Mouse (Mus musculus) liver, embryonic 13.5 days (tissue): Measurements from ENCODE around the gene Zfp488. TPM values are rescaled to one million over a fixed set of nuclear protein-coding genes. Genes with fewer than 3 reads are reported as not detected.

ENCODE experiments used
- ATAC-seq: fragments of 200-750 bp; cut with Nextera tagmentation; 2 replicates; pipeline ENCODE4 v1.8.0; 2017; ENCODE audit warnings: low read depth, mild to moderate bottlenecking, moderate number of reproducible peaks, moderate library complexity
- DNase-seq: peaks from one replicate; pipeline ENCODE4 v3.0.0; 2022
- H3K27ac ChIP-seq: fragments of 300-500 bp; sonication (generic); 2 replicates; pipeline ENCODE4 v1.5.1; 2015; ENCODE audit warnings: moderate library complexity, mild to moderate bottlenecking, inconsistent platforms
- H3K27me3 ChIP-seq: fragments of 300-500 bp; sonication (generic); 2 replicates; pipeline ENCODE4 v1.6.1; 2015; ENCODE audit warnings: mild to moderate bottlenecking, inconsistent platforms
- H3K36me3 ChIP-seq: fragments of 300-500 bp; sonication (generic); 2 replicates; pipeline ENCODE4 v1.6.1; 2015; ENCODE audit warnings: mild to moderate bottlenecking, inconsistent platforms
- H3K4me1 ChIP-seq: fragments of 300-500 bp; sonication (generic); replicated peaks from 2 replicates; pipeline ENCODE4 v1.6.1; 2015; ENCODE audit warnings: inconsistent platforms
- H3K4me2 ChIP-seq: fragments of 300-500 bp; sonication (generic); 2 replicates; pipeline ENCODE4 v1.6.1; 2015; ENCODE audit warnings: inconsistent platforms, mild to moderate bottlenecking, moderate library complexity
- H3K4me3 ChIP-seq: fragments of 300-500 bp; sonication (generic); replicated peaks from 2 replicates; pipeline ENCODE4 v1.5.1; 2015; ENCODE audit warnings: mild to moderate bottlenecking, inconsistent platforms
- H3K9ac ChIP-seq: fragments of 300-500 bp; sonication (generic); 2 replicates; pipeline ENCODE4 v1.6.1; 2015; ENCODE audit warnings: mild to moderate bottlenecking, inconsistent platforms
- H3K9me3 ChIP-seq: fragments of 300-500 bp; sonication (generic); replicated peaks from 2 replicates; pipeline ENCODE4 v1.6.1; 2016; ENCODE audit warnings: inconsistent platforms
- WGBS: fragments of 180-500 bp; shearing (Covaris S2); methylation state at CpG from one replicate; pipeline ENCODE4 v1.1.7; 2015; ENCODE audit not compliant: insufficient replicate concordance; 5-methylcytosine and 5-hydroxymethylcytosine counted together
- polyA plus RNA-seq: library from polyadenylated mRNA; unstranded; fragments of >200 nt; fragmentation: Nextera tagmentation; extraction: Ambion mirVana; gene quantifications from 2 replicates; pipeline ENCODE4 v1.2.1, GENCODE M21; 2015

Zfp488 gene
- polyA plus RNA-seq, 1 experiment from 2014 or later: not detected

DNA sequence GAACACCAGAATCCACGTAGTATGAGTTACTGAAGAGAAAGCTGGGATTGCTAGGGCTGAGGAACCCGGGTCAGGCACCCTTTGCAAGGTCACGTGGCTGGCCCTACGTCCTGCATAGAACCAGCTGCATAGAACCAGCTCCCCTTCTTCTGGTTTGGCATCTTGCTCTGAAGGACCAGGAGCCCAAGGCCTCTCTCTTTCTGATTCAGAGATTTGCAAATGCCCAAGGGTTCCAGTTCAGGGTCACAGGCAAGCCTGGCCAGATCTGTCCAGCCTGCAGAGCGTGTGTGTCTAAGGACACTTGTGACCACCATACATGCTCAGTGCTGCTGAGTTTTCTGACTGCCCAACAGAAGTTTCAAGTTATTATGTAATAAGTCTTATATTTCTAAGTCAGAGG lies 36.3 kb downstream of the Zfp488 start:
- Histone ChIP-seq H3K9ac (no peak overlapping the region), H3K27me3 (no peaks in the 10 kb centered on the region), H3K4me2 (no peak overlapping the region), H3K9me3 (no peaks in the 10 kb centered on the region), H3K4me1 (no peaks in the 10 kb centered on the region), H3K36me3 (no peaks in the 10 kb centered on the region), H3K27ac (no peak overlapping the region), H3K4me3 (peak overlapping the region; percentile 19; the same call in 1 of the 2 replicates)
- DNase-seq (no peak), ATAC-seq (no peak)
- WGBS: 53% methylated on average over 5 of the region's 5 CpGs

DNA sequence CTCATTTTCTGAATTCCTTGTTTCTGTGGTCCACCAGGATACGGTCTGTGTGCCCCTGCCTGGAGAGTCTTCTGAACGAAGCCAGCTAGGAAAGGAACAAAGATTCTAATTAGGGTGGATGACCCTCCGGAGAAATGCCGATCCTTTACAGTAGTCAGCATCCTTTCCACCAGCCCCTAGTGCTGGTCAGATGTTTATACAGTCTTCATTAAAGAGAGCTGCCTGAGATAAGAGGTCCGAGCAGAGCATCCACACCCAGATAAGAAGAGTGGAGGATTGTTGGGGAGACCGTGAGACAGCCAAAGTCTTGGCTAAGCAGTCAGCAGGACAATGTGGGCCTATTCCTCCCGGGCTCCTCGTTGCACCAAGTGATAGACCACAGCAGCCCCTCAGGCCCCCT lies 37.8 kb downstream of the Zfp488 start, which contains the start of gene Gdf2:
Gdf2 (plus strand) TSS at position 301 of the 400 bp plus-strand sequence.
- H3K4me2 ChIP-seq: no peak within 1 kb of the TSS
- H3K4me1 ChIP-seq: no peaks in the 10 kb centered on the region
- peak within 1 kb of the TSS; percentile 18 for H3K4me3 ChIP-seq
- DNase-seq (no peak), ATAC-seq (0 out of 2 replicates have a peak, but pooled peaks have one; percentile 26)
- no peaks in the 10 kb centered on the region for H3K9me3 ChIP-seq
- H3K36me3 ChIP-seq: no peaks in the 10 kb centered on the region
- peak within 1 kb of the TSS; percentile 22; the same call in 1 of the 2 replicates for H3K9ac ChIP-seq
- peak within 1 kb of the TSS; percentile 29; the same call in 1 of the 2 replicates for H3K27ac ChIP-seq
- H3K27me3 ChIP-seq: no peaks in the 10 kb centered on the region
- WGBS: 42% methylated on average over 8 of the region's 8 CpGs

DNA sequence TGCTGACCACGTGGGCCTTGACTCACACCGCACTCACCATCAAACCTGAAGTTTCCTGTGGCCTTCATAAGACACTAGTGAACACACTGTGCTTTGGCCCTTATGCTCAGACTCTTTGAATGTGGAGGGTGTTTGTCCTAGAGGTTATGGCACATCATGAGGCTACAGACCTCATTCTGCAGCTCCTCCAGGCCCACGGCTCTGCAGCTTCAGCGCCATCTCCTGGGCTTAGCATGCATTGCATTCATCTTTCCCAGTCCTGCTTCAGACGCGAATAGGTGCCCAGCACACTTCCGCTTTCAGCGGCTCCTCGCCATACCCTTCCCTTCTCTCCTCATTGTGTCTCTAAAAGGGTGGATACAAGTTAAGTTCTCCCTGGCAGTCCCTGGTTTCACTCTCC lies 39.4 kb downstream of the Zfp488 start:
- H3K9ac ChIP-seq: no peak overlapping the region
- no peaks in the 10 kb centered on the region for H3K4me1 ChIP-seq
- no peaks in the 10 kb centered on the region for H3K27me3 ChIP-seq
- no peaks in the 10 kb centered on the region for H3K36me3 ChIP-seq
- no peak overlapping the region for H3K4me3 ChIP-seq
- DNase-seq (no peak), ATAC-seq (no peak)
- H3K4me2 ChIP-seq: no peak overlapping the region
- no peaks in the 10 kb centered on the region for H3K9me3 ChIP-seq
- 17% methylated on average over 9 of the region's 9 CpGs for WGBS
- no peak overlapping the region for H3K27ac ChIP-seq

DNA sequence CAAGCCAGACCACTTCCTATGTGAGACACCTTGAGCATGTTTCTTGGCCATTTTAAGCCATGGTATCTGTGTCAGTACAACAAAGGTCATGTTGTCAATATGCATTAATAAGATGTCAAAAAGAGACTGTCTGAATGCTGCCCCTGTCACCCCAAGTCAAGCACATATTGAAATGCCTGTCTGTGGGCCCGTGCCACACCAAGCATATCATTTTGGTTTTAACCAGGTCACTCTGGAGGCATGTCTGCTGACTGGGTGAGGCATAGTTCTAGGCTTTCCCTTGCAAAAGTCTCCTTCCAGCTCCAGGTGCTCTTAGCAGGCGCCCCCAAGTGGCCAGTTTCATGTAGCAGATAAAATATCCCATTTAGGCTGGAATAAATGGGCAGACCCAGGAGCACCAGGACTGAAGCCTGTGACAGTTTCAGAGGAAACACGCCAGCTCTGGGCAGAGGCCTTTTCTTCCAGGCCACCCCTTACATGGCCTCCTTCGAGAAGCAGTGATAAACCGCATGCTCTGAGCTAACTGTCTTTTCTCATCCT lies 44.7 kb downstream of the Zfp488 start:
- ATAC-seq: no peak
- 22% methylated on average over 5 of the region's 5 CpGs for WGBS

DNA sequence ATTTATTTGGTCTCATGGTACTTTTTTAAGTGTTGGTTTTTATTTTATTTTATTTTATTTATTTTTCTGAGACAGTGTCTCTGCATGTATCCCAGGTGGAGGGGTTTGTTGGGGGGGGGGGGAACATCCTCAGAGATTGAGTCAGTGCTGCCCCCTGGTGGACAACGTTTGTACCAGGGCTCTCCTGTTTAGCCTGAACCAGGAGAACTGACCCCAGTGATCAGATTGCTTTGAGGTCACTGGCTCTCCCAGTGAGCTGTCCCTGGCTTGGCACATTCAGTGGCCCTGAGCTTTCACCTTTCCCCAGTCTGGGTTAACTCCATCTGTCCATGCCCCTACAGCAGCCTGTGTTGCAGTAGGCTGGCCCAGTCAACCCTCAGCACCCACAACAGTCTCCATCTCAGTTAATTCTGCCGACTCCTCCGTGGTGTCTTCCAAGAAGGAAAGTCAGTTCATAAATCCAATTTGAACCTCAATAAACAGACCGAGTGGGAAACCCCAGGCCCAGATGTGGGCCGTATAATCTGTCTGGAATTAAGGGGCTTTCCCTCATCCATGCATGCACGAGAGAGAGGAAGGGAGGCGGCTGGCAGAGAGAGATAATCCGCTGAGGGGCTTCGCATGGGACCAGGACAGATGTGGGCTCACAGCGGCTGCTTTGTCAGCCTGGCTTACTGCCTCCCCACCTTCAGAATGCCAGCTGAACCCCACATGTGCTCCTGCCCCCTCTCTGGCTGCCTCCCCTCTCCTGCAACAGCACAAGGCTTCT lies 45.4 kb downstream of the Zfp488 start:
- DNase-seq (no peak), ATAC-seq (no peak)
- no peak overlapping the region for H3K9ac ChIP-seq
- H3K4me3 ChIP-seq: no peak overlapping the region
- H3K36me3 ChIP-seq: no peaks in the 10 kb centered on the region
- 50% methylated on average over 10 of the region's 10 CpGs for WGBS
- peaks cover 22% of the 10 kb centered on the region for H3K27me3 ChIP-seq
- no peaks in the 10 kb centered on the region for H3K4me1 ChIP-seq
- no peak overlapping the region for H3K4me2 ChIP-seq
- H3K9me3 ChIP-seq: no peaks in the 10 kb centered on the region
- no peak overlapping the region for H3K27ac ChIP-seq

More for the DNA sequence above, 44.7 kb downstream of the Zfp488 start:
- no peak overlapping the region for H3K4me3 ChIP-seq
- no peaks in the 10 kb centered on the region for H3K36me3 ChIP-seq
- H3K27me3 ChIP-seq: peaks cover 22% of the 10 kb centered on the region
- no peak overlapping the region for H3K27ac ChIP-seq
- no peaks in the 10 kb centered on the region for H3K9me3 ChIP-seq
- no peaks in the 10 kb centered on the region for H3K4me1 ChIP-seq
- no peak for DNase-seq
- no peak overlapping the region for H3K4me2 ChIP-seq
- no peak overlapping the region for H3K9ac ChIP-seq

DNA sequence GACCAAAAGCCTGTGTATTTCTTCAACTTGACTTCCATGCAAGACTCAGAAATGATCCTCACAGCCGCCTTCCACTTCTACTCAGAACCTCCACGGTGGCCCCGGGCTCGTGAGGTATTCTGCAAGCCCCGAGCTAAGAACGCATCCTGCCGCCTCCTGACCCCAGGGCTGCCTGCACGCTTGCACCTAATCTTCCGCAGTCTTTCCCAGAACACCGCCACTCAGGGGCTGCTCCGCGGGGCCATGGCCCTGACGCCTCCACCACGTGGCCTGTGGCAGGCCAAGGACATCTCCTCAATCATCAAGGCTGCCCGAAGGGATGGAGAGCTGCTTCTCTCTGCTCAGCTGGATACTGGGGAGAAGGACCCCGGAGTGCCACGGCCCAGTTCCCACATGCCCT lies 46.7 kb downstream of the Zfp488 start:
- Histone ChIP-seq H3K4me2 (no peak overlapping the region), H3K9ac (no peak overlapping the region), H3K9me3 (no peaks in the 10 kb centered on the region), H3K4me3 (no peak overlapping the region), H3K27me3 (peaks cover 25% of the 10 kb centered on the region), H3K36me3 (no peaks in the 10 kb centered on the region), H3K4me1 (no peaks in the 10 kb centered on the region), H3K27ac (no peak overlapping the region)
- ATAC-seq (no peak), DNase-seq (no peak)
- WGBS: 33% methylated on average over 17 of the region's 17 CpGs

DNA sequence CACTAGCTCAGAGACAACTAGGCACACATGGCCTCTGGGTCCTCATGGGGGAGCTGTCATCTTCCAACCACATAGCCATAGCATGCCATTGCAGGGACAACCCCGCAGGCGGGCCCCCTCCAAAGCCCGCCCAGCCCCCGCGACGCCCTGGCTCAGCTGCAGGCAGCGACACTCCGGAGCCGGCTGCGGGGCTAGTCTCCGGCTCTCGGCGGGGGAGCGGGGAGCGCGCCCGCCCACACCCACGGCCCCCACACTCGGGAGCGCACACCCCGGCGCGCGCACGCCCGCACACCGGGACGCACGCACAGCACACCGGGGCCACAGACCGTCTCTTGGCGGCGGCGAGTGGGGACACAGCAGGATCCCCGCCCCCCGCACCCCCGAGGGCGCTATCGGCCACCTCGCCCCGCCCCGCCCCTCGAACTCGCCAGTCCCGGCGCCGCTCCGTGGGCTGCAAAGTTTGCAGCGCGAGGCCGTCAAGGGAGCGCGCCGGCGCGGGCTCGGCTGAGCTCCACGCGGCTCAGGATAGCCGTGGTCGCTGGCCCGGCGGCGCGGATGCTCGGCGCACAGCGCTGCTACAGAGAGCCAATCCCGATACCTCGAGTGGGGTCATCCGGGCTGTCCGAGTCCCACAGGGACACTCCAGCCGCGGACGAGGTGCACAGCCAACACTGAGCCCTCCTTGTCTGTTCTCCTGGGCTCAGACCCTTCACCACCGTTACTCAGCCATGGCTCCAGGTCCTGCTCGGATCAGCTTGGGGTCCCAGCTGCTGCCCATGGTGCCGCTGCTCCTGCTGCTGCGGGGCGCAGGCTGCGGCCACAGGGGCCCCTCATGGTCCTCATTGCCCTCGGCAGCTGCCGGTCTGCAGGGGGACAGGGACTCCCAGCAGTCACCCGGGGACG lies 55.1 kb downstream of the Zfp488 start, which contains the start of gene Gdf10:
Gdf10 (plus strand) TSS at position 420 of the 903 bp plus-strand sequence.
- no peak within 1 kb of the TSS for H3K27ac ChIP-seq
- ATAC-seq: no peak
- H3K9me3 ChIP-seq: no peaks in the 10 kb centered on the region
- no peaks in the 10 kb centered on the region for H3K36me3 ChIP-seq
- H3K27me3 ChIP-seq: peaks cover 78% of the 10 kb centered on the region
- H3K9ac ChIP-seq: peak within 1 kb of the TSS; percentile 47; the same call in 1 of the 2 replicates
- H3K4me3 ChIP-seq: peak within 1 kb of the TSS; percentile 41
- no peaks in the 10 kb centered on the region for H3K4me1 ChIP-seq
- WGBS: 2% methylated on average over 82 of the region's 85 CpGs
- H3K4me2 ChIP-seq: peak within 1 kb of the TSS; percentile 58
- DNase-seq: no peak

DNA sequence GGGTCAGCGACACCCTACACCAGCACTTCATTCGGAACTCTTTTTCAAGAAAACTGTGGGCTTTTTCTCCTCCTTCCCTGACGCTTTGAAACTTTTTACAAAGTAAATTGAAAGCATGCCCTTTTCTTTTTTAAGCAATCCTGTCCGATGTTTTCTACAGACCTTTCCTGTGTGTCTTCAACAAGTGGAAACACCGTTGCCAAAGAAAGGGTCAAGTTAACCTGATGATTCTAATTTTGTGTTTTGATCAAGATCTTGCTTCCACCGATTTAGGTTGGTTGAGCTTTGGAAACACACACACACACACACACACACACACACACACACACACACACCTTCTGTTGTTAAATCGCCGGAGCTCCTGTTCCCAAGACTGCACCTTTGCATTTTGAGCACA lies 55.8 kb downstream of the Zfp488 start:
- Histone ChIP-seq H3K4me3 (peak overlapping the region; percentile 41; the same call in 1 of the 2 replicates), H3K4me2 (peak overlapping the region; percentile 58), H3K36me3 (no peaks in the 10 kb centered on the region), H3K9me3 (no peaks in the 10 kb centered on the region), H3K4me1 (no peaks in the 10 kb centered on the region), H3K27me3 (peaks cover 78% of the 10 kb centered on the region), H3K9ac (no peak overlapping the region), H3K27ac (no peak overlapping the region)
- DNase-seq (no peak), ATAC-seq (no peak)
- WGBS: 18% methylated on average over 8 of the region's 8 CpGs

DNA sequence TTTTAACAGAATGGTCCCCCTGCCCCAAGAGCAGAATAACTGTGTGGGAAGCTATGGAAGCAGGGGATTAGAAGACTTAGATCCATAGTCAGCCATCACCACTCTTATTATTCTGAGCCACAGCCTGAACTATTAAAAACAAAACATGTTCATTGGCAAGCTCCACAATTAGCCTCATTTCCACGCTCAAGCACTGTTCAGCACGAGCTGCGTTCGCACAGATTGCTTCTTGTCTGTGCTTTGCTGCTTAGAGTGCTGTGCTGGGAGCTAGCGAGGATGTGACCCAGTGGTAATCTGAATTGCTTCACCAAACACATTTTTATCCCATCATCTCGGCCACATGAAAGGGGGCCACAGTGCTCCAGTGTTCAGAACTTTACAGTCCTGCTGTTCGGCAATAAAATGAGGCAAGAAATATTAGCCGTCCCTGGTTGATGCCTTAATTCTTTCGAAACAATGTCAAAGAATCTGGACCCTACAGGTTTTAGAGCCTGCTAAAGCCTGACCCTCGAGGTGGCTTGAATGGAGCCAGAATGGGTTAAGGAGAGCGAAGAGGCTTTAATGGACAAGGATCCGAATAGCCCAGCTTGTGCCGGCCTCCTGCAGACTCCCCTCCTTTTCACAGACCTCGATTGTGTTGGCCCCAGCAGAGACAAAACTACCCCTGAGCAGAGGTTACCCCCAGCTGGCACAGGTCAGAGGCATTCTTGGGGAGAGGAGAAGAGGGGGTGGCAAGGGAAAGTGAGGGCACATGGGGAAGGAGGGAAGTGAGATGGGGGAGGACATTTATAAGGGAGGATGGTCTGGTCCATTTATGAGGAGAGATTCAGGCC lies 57.6 kb downstream of the Zfp488 start:
- no peak overlapping the region for H3K4me2 ChIP-seq

More for the DNA sequence above, 57.6 kb downstream of the Zfp488 start:
- Histone ChIP-seq H3K27ac (no peak overlapping the region), H3K36me3 (no peaks in the 10 kb centered on the region), H3K9me3 (no peaks in the 10 kb centered on the region), H3K27me3 (peaks cover 67% of the 10 kb centered on the region), H3K4me1 (no peaks in the 10 kb centered on the region), H3K4me3 (no peak overlapping the region), H3K9ac (no peak overlapping the region)
- 51% methylated on average over 14 of the region's 14 CpGs for WGBS
- no peak for ATAC-seq
- no peak for DNase-seq
